Mouse (Mus musculus): ENCODE measurements around the gene Rnf26. TPM values are rescaled to one million over a fixed set of nuclear protein-coding genes. Genes with fewer than 3 reads are reported as not detected.

Gene Rnf26
- polyA plus RNA-seq, 1 experiment, result 11.1 TPM

DNA sequence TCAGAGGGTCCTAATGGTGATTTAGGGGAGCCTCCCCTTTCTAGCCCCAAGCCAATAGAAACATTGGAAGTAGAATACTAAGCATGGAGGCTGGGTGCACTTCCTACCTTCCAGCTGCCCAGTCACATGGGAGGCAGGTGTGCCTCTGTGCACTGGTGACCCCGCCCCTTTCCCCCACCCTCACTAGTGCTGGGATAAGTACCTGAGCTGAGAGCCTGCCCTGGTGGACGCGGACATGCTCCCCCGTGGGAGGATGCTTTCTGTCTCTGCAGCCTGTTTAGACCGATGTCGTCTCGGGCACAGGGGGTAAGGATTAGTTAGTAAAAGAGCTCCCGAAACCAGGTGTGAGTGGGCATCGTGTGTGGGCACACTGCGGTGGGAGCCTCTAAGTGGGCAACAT lies 26.4 kb downstream of the Rnf26 start:
- 0 out of 2 replicates have a peak, but pooled peaks cover 2% of the 10 kb centered on the region for H3K36me3 ChIP-seq (ENCODE audit: control insufficient read depth)
- peaks cover 19% of the 10 kb centered on the region for H3K4me1 ChIP-seq (ENCODE audit: control insufficient read depth)
- no peaks in the 10 kb centered on the region for H3K9me3 ChIP-seq (ENCODE audit: control insufficient read depth, low read length)
- no peak overlapping the region for H3K4me3 ChIP-seq (replicated peaks)
- TF ChIP-seq GATA1 (IDR thresholded peaks at IDR 0.05; ENCODE audit: low read length) (no peak), TAL1 (IDR thresholded peaks at IDR 0.05; ENCODE audit: low read length) (no peak)
- peaks cover 74% of the 10 kb centered on the region for H3K27me3 ChIP-seq (ENCODE audit: control insufficient read depth)

- Histone ChIP-seq H3K27me3 (ENCODE audit: control insufficient read depth) (peaks cover 76% of the 10 kb centered on the region), H3K36me3 (ENCODE audit: control insufficient read depth) (0 out of 2 replicates have a peak, but pooled peaks cover 1% of the 10 kb centered on the region), H3K4me1 (ENCODE audit: control insufficient read depth) (peaks cover 19% of the 10 kb centered on the region), H3K9me3 (ENCODE audit: control insufficient read depth, low read length) (no peaks in the 10 kb centered on the region), H3K4me3 (replicated peaks) (no peak overlapping the region)
- TF ChIP-seq GATA1 (IDR thresholded peaks at IDR 0.05; ENCODE audit: low read length), result no peak
- TF ChIP-seq TAL1 (IDR thresholded peaks at IDR 0.05; ENCODE audit: low read length), result no peak
Observed at GRCm38 (mm10) chr9:44085741-44086665, 27.3 kb downstream of the Rnf26 start.

GRCm38 (mm10) chr9:44085276-44085675 lies 28.0 kb downstream of the Rnf26 start:
- Histone ChIP-seq H3K9me3 (ENCODE audit: control insufficient read depth, low read length) (no peaks in the 10 kb centered on the region), H3K4me3 (replicated peaks) (peak overlapping the region; percentile 59), H3K27me3 (ENCODE audit: control insufficient read depth) (peaks cover 81% of the 10 kb centered on the region), H3K36me3 (ENCODE audit: control insufficient read depth) (no peaks in the 10 kb centered on the region), H3K4me1 (ENCODE audit: control insufficient read depth) (peaks cover 19% of the 10 kb centered on the region)
- TF ChIP-seq GATA1 (IDR thresholded peaks at IDR 0.05; ENCODE audit: low read length) (no peak), TAL1 (IDR thresholded peaks at IDR 0.05; ENCODE audit: low read length) (no peak)

GRCm38 (mm10) chr9:44084659-44085229 lies 28.6 kb downstream of the Rnf26 start:
- no peaks in the 10 kb centered on the region for H3K36me3 ChIP-seq (ENCODE audit: control insufficient read depth)
- TF ChIP-seq TAL1 (IDR thresholded peaks at IDR 0.05; ENCODE audit: low read length), result no peak
- TF ChIP-seq GATA1 (IDR thresholded peaks at IDR 0.05; ENCODE audit: low read length), result no peak
- peaks cover 19% of the 10 kb centered on the region for H3K4me1 ChIP-seq (ENCODE audit: control insufficient read depth)
- no peaks in the 10 kb centered on the region for H3K9me3 ChIP-seq (ENCODE audit: control insufficient read depth, low read length)
- peak overlapping the region; percentile 59 for H3K4me3 ChIP-seq (replicated peaks)
- H3K27me3 ChIP-seq (ENCODE audit: control insufficient read depth), result peaks cover 81% of the 10 kb centered on the region

DNA sequence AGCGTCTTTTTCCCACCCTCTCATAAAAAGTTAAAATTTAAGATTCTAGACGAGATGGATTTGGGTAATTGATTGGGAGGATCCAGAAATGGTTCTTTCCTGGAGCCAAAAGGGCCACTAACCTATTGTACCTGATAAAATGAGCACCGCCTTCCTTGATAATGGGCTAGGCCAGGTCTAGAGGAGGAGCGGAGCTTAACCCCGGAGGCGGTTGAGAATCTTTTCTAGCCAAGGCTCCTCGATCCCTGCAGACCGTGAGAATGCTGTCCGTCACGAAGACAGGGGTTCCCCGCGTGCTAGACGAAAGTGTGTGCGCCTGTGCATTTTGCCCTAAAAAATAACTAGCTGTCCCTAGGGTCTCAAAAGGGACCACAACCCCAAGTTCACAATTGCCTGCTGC lies 29.1 kb downstream of the Rnf26 start:
- H3K27me3 ChIP-seq (ENCODE audit: control insufficient read depth), result peaks cover 79% of the 10 kb centered on the region
- no peaks in the 10 kb centered on the region for H3K36me3 ChIP-seq (ENCODE audit: control insufficient read depth)

GRCm38 (mm10) chr9:44083392-44084121 lies 29.8 kb downstream of the Rnf26 start:
- TF ChIP-seq GATA1 (IDR thresholded peaks at IDR 0.05; ENCODE audit: low read length), result no peak
- no peak for TF ChIP-seq TAL1 (IDR thresholded peaks at IDR 0.05; ENCODE audit: low read length)
- Histone ChIP-seq H3K9me3 (ENCODE audit: control insufficient read depth, low read length) (no peaks in the 10 kb centered on the region), H3K27me3 (ENCODE audit: control insufficient read depth) (peaks cover 72% of the 10 kb centered on the region), H3K36me3 (ENCODE audit: control insufficient read depth) (no peaks in the 10 kb centered on the region), H3K4me1 (ENCODE audit: control insufficient read depth) (peaks cover 19% of the 10 kb centered on the region), H3K4me3 (replicated peaks) (peak overlapping the region; percentile 19)

More for the DNA sequence above, 29.1 kb downstream of the Rnf26 start:
- no peak for TF ChIP-seq TAL1 (IDR thresholded peaks at IDR 0.05; ENCODE audit: low read length)
- no peak for TF ChIP-seq GATA1 (IDR thresholded peaks at IDR 0.05; ENCODE audit: low read length)
- Histone ChIP-seq H3K9me3 (ENCODE audit: control insufficient read depth, low read length) (no peaks in the 10 kb centered on the region), H3K4me1 (ENCODE audit: control insufficient read depth) (peaks cover 19% of the 10 kb centered on the region), H3K4me3 (replicated peaks) (peak overlapping the region; percentile 59)

GRCm38 (mm10) chr9:44082266-44082665 lies 31.1 kb downstream of the Rnf26 start:
- Histone ChIP-seq H3K27me3 (ENCODE audit: control insufficient read depth) (peaks cover 61% of the 10 kb centered on the region), H3K4me3 (replicated peaks) (no peak overlapping the region), H3K4me1 (ENCODE audit: control insufficient read depth) (peaks cover 19% of the 10 kb centered on the region), H3K9me3 (ENCODE audit: control insufficient read depth, low read length) (no peaks in the 10 kb centered on the region), H3K36me3 (ENCODE audit: control insufficient read depth) (no peaks in the 10 kb centered on the region)
- TF ChIP-seq GATA1 (IDR thresholded peaks at IDR 0.05; ENCODE audit: low read length) (no peak), TAL1 (IDR thresholded peaks at IDR 0.05; ENCODE audit: low read length) (no peak)

DNA sequence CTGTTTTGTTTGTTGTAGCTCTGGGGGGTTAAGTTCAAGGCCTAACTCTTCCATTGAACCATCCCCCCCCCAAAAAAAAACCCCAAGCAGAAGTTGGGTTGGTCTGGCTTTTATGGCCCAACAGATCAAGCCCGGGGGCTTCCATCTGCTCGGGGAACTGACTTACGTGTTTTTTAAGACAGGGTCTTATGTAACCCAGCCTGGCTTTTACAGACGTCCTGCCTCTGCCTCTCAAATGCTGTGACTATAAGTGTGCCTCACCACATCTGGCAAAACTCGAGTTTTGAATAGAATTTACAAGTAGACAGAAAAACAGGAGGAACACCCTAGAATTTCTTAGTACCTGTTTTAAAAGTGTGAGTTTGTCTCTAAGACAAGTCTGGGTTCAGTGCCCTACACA lies 31.7 kb downstream of the Rnf26 start:
- H3K36me3 ChIP-seq (ENCODE audit: control insufficient read depth), result no peaks in the 10 kb centered on the region
- no peak for TF ChIP-seq TAL1 (IDR thresholded peaks at IDR 0.05; ENCODE audit: low read length)
- no peak for TF ChIP-seq GATA1 (IDR thresholded peaks at IDR 0.05; ENCODE audit: low read length)
- H3K4me1 ChIP-seq (ENCODE audit: control insufficient read depth), result peaks cover 19% of the 10 kb centered on the region
- H3K27me3 ChIP-seq (ENCODE audit: control insufficient read depth), result peaks cover 54% of the 10 kb centered on the region
- no peak overlapping the region for H3K4me3 ChIP-seq (replicated peaks)
- no peaks in the 10 kb centered on the region for H3K9me3 ChIP-seq (ENCODE audit: control insufficient read depth, low read length)

GRCm38 (mm10) chr9:44080953-44081352 lies 32.4 kb downstream of the Rnf26 start:
- no peak for TF ChIP-seq TAL1 (IDR thresholded peaks at IDR 0.05; ENCODE audit: low read length)
- no peak for TF ChIP-seq GATA1 (IDR thresholded peaks at IDR 0.05; ENCODE audit: low read length)
- H3K27me3 ChIP-seq (ENCODE audit: control insufficient read depth), result peaks cover 49% of the 10 kb centered on the region

More at GRCm38 (mm10) chr9:44080953-44081352, 32.4 kb downstream of the Rnf26 start:
- H3K4me3 ChIP-seq (replicated peaks), result no peak overlapping the region
- H3K4me1 ChIP-seq (ENCODE audit: control insufficient read depth), result peaks cover 19% of the 10 kb centered on the region
- H3K9me3 ChIP-seq (ENCODE audit: control insufficient read depth, low read length), result no peaks in the 10 kb centered on the region
- no peaks in the 10 kb centered on the region for H3K36me3 ChIP-seq (ENCODE audit: control insufficient read depth)
